Mouse (Mus musculus) myocyte (in vitro differentiated cells): ENCODE measurements around the gene Eipr1.

Experiments
- CEBPB ChIP-seq: IDR thresholded peaks from 2 replicates; pipeline ENCODE4 v1.6.1; 2011; ENCODE audit warnings: mild to moderate bottlenecking, moderate library complexity; ENCODE audit not compliant: poor library complexity, insufficient read depth, severe bottlenecking
- E2F4 ChIP-seq: IDR thresholded peaks from one replicate; pipeline ENCODE4 v1.6.1; 2011; ENCODE audit warnings: mild to moderate bottlenecking, control low read depth, moderate library complexity; ENCODE audit not compliant: insufficient read depth
- MAX ChIP-seq: IDR thresholded peaks from one replicate; pipeline ENCODE4 v1.6.1; 2011; ENCODE audit warnings: low read depth, mild to moderate bottlenecking, control low read depth
- MYOD1 ChIP-seq, 3 experiments: IDR thresholded peaks; one replicate each; pipeline ENCODE4 v1.6.1; 2011; ENCODE audit warnings: control low read depth in 2 of 3, low read depth in 2 of 3, mild to moderate bottlenecking in 2 of 3, moderate library complexity in 1 of 3; ENCODE audit not compliant: insufficient read length in 2 of 3, control insufficient read depth in 1 of 3
- MYOG ChIP-seq, 3 experiments: IDR thresholded peaks; one replicate each; pipeline ENCODE4 v1.6.1; 2011; ENCODE audit warnings: control low read depth in 2 of 3, low read depth in 2 of 3, mild to moderate bottlenecking in 2 of 3; ENCODE audit not compliant: insufficient read length in 2 of 3, control insufficient read depth in 1 of 3, insufficient read depth in 1 of 3
- POLR2A ChIP-seq: IDR thresholded peaks from one replicate; pipeline ENCODE4 v1.6.1; 2011; ENCODE audit warnings: low read depth, mild to moderate bottlenecking, control low read depth, moderate library complexity; ENCODE audit not compliant: insufficient read length
- POLR2AphosphoS2 ChIP-seq: IDR thresholded peaks from one replicate; pipeline ENCODE4 v1.6.1; 2011; ENCODE audit warnings: low read depth, control low read depth; ENCODE audit not compliant: insufficient read length
- REST ChIP-seq: IDR thresholded peaks from one replicate; pipeline ENCODE4 v1.6.1; 2011; ENCODE audit warnings: mild to moderate bottlenecking, control low read depth, moderate library complexity; ENCODE audit not compliant: insufficient read depth, insufficient read length
- SRF ChIP-seq: IDR thresholded peaks from one replicate; pipeline ENCODE4 v1.6.1; 2011; ENCODE audit warnings: low read depth; ENCODE audit not compliant: control insufficient read depth, insufficient read length
- TCF12 ChIP-seq: IDR thresholded peaks from one replicate; pipeline ENCODE4 v1.6.1; 2011; ENCODE audit warnings: mild to moderate bottlenecking, control low read depth; ENCODE audit not compliant: poor library complexity, insufficient read depth, severe bottlenecking
- TCF3 ChIP-seq: IDR thresholded peaks from one replicate; pipeline ENCODE4 v1.6.1; 2011; ENCODE audit warnings: low read depth, control low read depth; ENCODE audit not compliant: insufficient read length
- USF1 ChIP-seq: IDR thresholded peaks from one replicate; pipeline ENCODE4 v1.6.1; 2011; ENCODE audit warnings: low read depth, mild to moderate bottlenecking, control low read depth, moderate library complexity

- TF ChIP-seq POLR2A = no peak
- no peak for TF ChIP-seq MYOG (IDR thresholded peaks at IDR 0.05; ENCODE audit: control insufficient read depth in 1 of 3, insufficient read depth in 1 of 3, insufficient read length in 2 of 3, low read depth in 2 of 3)
- no peak for TF ChIP-seq TCF12
- TF ChIP-seq CEBPB = no peak
- TF ChIP-seq MAX = no peak
- TF ChIP-seq POLR2AphosphoS2 = no peak
- TF ChIP-seq USF1 = no peak
- TF ChIP-seq SRF = no peak
- no peak for TF ChIP-seq MYOD1 (IDR thresholded peaks at IDR 0.05; ENCODE audit: control insufficient read depth in 1 of 3, insufficient read length in 2 of 3, low read depth in 2 of 3)
- TF ChIP-seq E2F4 = no peak
- no peak for TF ChIP-seq REST
- TF ChIP-seq TCF3 = no peak
Observed at GRCm38 (mm10) chr12:28912351-28912936, 160.8 kb downstream of the Eipr1 start.
